Mouse (Mus musculus) ES-Bruce4 (cell line): Measurements from ENCODE around the gene L3mbtl1. TPM values are rescaled to one million over a fixed set of nuclear protein-coding genes. Genes with fewer than 3 reads are reported as not detected.

Experiments used
- H3K27ac ChIP-seq: 2 replicates; pipeline ENCODE4 v1.5.1; 2012; ENCODE audit warnings: low read length, inconsistent platforms; ENCODE audit not compliant: insufficient read depth
- H3K27me3 ChIP-seq: 2 replicates; pipeline ENCODE4 v1.6.1; 2012; ENCODE audit warnings: mild to moderate bottlenecking, low read length, inconsistent platforms; ENCODE audit not compliant: control insufficient read depth, poor library complexity, insufficient read depth, severe bottlenecking
- H3K36me3 ChIP-seq: 2 replicates; pipeline ENCODE4 v1.6.1; 2012; ENCODE audit warnings: inconsistent platforms, mild to moderate bottlenecking, low read length, moderate library complexity; ENCODE audit not compliant: control insufficient read depth, poor library complexity, insufficient read depth, severe bottlenecking
- H3K4me1 ChIP-seq: one replicate; pipeline ENCODE4 v1.8.1; 2011; ENCODE audit warnings: low read length; ENCODE audit not compliant: control insufficient read depth, insufficient read depth
- H3K4me3 ChIP-seq: 2 replicates; pipeline ENCODE4 v1.5.1; 2011; ENCODE audit warnings: low read depth, mild to moderate bottlenecking, low read length
- H3K9ac ChIP-seq: 2 replicates; pipeline ENCODE4 v1.6.1; 2012; ENCODE audit warnings: low read depth, mild to moderate bottlenecking, inconsistent platforms; ENCODE audit not compliant: poor library complexity, severe bottlenecking
- H3K9me3 ChIP-seq: replicated peaks from 2 replicates; pipeline ENCODE4 v1.6.1; 2012; ENCODE audit warnings: mild to moderate bottlenecking, low read length, inconsistent platforms; ENCODE audit not compliant: control insufficient read depth, poor library complexity, insufficient read depth, severe bottlenecking
- CTCF ChIP-seq: IDR thresholded peaks from one replicate; pipeline ENCODE4 v1.8.1; 2011; ENCODE audit warnings: low read depth, low read length
- EP300 ChIP-seq: IDR thresholded peaks from 2 replicates; pipeline ENCODE4 v1.6.1; 2011; ENCODE audit warnings: low read depth, low read length; ENCODE audit not compliant: insufficient read depth
- POLR2A ChIP-seq: IDR thresholded peaks from one replicate; pipeline ENCODE4 v1.8.1; 2011; ENCODE audit warnings: low read length; ENCODE audit not compliant: insufficient read depth
- polyA plus RNA-seq: library from polyadenylated mRNA; stranded (reverse); fragments of >200 nt; gene quantifications from 2 replicates; pipeline ENCODE4 v1.2.4, GENCODE M21; 2011; ENCODE audit warnings: low read depth; ENCODE audit not compliant: missing spikeins, insufficient read depth, insufficient read length

L3mbtl1 gene
- polyA plus RNA-seq, 1 experiment, result 2.7 TPM

DNA sequence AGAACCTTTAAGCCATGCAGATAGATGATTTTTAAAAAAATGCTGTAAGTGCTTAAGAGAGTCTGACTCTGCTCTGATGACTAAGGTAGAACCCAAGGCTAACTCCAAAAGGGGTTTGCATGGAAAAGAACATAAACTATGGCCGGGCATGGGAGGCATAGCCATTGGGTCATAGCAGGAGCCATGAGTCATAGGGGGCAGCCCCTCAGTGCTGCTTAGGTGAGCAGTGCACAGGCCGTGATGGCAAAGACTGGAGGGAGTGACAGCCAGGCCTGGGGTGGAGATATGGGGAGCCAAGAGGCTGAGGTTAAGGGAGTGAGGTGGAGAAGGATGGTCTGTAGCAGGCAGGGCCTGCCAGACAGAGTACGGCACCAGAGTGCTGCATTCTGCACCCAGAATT is 25.8 kb downstream of the L3mbtl1 start:
- no peak overlapping the region for H3K4me3 ChIP-seq
- no peak overlapping the region for H3K9ac ChIP-seq
- H3K36me3 ChIP-seq, result no peaks in the 10 kb centered on the region
- H3K27ac ChIP-seq, result no peak overlapping the region
- no peaks in the 10 kb centered on the region for H3K9me3 ChIP-seq
- H3K27me3 ChIP-seq, result no peaks in the 10 kb centered on the region
- no peak for TF ChIP-seq POLR2A
- no peak for TF ChIP-seq CTCF
- TF ChIP-seq EP300, result no peak
- H3K4me1 ChIP-seq, result no peaks in the 10 kb centered on the region

DNA sequence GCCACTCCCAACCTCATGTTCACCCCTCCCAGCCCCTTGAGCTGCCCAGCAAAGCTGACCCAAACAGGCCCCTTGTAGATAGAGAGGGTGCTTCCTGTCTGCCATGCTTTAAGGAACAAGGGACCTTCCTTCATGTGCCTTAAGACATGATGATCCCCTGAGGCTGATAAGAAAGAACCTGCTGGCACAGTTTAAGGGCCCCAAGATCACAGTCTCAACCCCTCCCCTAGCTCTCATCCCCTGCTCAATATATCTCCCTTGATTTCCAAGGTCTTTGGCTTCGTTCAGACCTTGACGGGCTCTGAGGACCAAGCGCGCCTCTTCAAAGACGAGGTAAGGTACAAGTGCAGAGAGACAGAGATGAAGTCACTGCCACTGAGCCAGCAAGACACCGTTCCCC is 27.6 kb downstream of the L3mbtl1 start:
- no peak overlapping the region for H3K27ac ChIP-seq
- TF ChIP-seq EP300 (no peak), CTCF (no peak), POLR2A (no peak)
- H3K4me3 ChIP-seq, result no peak overlapping the region
- no peaks in the 10 kb centered on the region for H3K36me3 ChIP-seq
- no peaks in the 10 kb centered on the region for H3K4me1 ChIP-seq
- no peaks in the 10 kb centered on the region for H3K27me3 ChIP-seq
- H3K9me3 ChIP-seq, result no peaks in the 10 kb centered on the region
- no peak overlapping the region for H3K9ac ChIP-seq

DNA sequence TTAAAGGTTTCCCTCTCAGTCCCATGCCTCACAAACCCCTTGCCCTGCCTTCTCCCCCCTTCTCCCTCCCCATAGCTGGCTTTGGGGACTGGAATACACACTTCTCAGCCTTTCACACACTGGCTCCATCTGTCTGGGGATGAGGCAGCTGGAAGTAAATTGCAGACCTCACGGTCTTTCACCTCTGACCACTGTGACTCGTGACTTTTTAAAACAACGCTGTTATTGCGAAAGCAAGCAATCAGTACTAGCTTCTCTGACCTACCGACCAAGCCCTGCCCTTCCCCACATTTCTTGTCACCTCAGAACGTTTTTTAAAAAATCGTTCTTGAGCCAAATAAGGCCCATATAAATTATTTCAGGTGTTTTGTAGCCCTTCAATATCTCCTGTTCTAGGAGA is 29.5 kb downstream of the L3mbtl1 start:
- no peak overlapping the region for H3K4me3 ChIP-seq
- no peaks in the 10 kb centered on the region for H3K4me1 ChIP-seq
- no peak overlapping the region for H3K27ac ChIP-seq
- TF ChIP-seq EP300 (no peak), POLR2A (no peak), CTCF (no peak)
- H3K9ac ChIP-seq, result no peak overlapping the region
- no peaks in the 10 kb centered on the region for H3K27me3 ChIP-seq
- no peaks in the 10 kb centered on the region for H3K9me3 ChIP-seq
- H3K36me3 ChIP-seq, result no peaks in the 10 kb centered on the region

DNA sequence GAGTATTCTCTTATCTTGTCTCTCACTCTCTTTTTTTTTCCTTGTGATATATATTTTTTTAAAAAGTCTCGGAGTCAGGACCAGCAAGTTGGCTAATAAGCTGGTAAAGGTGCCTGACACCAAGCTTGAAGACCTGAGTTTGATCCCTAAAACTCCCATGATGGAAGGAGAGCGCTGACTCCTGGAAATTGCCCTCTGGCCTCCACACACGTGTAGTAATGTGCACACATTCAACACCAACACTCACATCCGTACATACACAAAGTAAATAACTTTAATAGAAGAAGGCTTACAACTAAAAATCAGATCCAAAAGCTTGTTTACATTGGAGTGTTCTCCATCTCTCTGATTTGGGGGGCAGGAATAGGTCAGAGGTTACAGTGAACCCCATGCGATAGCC is 29.9 kb downstream of the L3mbtl1 start:
- Histone ChIP-seq H3K27me3 (no peaks in the 10 kb centered on the region), H3K4me1 (no peaks in the 10 kb centered on the region), H3K9ac (no peak overlapping the region), H3K36me3 (no peaks in the 10 kb centered on the region), H3K4me3 (no peak overlapping the region), H3K27ac (no peak overlapping the region), H3K9me3 (no peaks in the 10 kb centered on the region)
- TF ChIP-seq POLR2A (no peak), CTCF (no peak), EP300 (no peak)

DNA sequence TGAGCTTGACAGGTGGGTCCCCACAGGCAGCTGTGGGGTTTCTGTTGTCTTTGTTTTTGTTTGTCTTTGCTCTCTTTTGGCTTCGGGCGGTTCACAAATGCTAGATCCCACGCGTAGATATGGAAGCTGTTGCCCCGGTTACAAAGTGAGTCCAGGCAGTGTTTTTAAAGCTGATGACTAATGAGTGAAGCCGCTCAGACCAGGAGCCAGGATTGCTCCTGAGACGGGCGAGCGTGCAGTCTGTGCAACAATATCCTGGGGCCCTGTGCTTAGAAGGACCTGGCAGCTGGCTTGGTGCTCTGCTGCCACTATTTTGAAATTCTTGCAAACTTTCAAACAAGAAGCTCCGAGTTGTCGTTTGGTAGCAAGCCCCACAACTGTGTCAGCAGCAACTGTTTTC is 30.4 kb downstream of the L3mbtl1 start:
- Histone ChIP-seq H3K4me1 (no peaks in the 10 kb centered on the region), H3K27ac (no peak overlapping the region), H3K4me3 (no peak overlapping the region), H3K9ac (no peak overlapping the region), H3K9me3 (no peaks in the 10 kb centered on the region), H3K36me3 (no peaks in the 10 kb centered on the region), H3K27me3 (no peaks in the 10 kb centered on the region)
- TF ChIP-seq EP300 (no peak), CTCF (no peak), POLR2A (no peak)

DNA sequence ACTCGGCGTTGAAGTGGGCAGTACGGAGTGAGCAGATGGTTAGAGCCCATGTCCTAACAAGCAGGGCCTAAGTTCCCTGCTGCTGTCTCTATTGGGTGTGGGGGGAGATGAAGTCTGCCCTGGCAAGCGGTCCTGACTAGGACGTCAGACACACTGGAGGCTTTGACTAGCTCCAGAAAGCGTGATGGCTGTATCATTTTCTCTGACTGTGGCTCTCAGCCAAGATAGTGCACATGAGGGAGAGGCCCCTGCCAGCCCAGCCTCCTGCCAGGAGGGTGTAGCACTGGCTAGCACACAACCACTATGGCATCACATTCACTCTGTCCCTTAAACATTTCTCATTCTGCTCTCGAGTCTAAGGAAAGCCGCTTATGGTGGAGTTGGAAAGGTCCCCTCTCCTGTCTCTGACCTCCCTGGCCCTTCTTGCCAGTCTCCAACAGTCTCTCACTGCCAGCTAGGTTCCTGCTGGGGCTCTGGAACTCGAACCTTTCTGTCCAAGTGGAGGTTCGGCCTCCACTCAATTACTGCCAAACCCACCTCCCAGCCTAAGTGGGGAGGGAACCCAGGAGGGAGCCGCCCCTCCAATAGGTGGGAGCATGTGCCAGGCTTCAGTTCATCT is 32.0 kb downstream of the L3mbtl1 start:
- TF ChIP-seq CTCF, result no peak
- Histone ChIP-seq H3K9ac (no peak overlapping the region), H3K36me3 (no peaks in the 10 kb centered on the region), H3K9me3 (no peaks in the 10 kb centered on the region), H3K4me3 (no peak overlapping the region), H3K27ac (no peak overlapping the region), H3K27me3 (no peaks in the 10 kb centered on the region), H3K4me1 (no peaks in the 10 kb centered on the region)
